Comparison of ENCODE assay signal across 1 mouse cellular context in the genomic region with DNA sequence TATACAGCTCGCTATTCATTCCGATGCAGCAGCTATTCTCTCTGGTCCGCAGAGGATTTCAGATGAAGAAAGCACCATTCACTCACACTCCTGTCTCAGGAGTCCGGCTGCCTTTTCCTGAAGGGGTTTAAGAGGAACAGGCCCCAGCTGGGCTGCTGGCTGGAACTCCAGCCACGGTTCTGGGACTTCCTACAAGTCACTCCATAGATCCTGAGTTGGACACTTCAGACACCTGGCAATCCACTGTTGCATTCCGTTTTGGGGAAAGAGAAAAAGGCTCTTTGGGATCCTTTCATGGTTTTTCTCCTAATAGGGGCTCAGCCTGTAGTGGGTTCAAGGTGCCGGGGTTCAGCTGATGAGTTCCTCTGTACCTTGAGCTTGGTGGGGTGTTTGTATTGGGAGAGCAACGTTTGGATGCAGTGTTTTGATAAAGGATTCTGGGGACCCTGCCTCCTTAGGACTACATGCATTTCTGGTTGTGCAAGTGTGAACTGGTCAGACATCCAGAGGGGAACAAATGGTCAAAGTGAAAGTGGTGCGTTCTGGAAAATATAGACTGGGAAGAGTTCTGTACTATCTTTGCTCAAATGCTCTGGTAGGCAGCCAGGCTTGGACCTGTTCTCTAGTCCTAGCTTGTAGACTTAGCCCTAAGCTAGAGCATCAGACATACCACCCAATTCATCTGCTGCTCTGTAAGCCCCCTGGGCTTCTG.
TF ChIP-seq lines count a peak whose summit lies in the region.

No protein-coding gene starts in this region.

TF ChIP-seq in CH12.LX, 34 proteins besides CTCF, POLR2A, EP300 and RAD21:
- no peak for TF ChIP-seq KAT2A (IDR thresholded peaks at IDR 0.05; ENCODE audit: insufficient replicate concordance, low read length)
- no peak for TF ChIP-seq ZKSCAN1 (IDR thresholded peaks at IDR 0.05; ENCODE audit: borderline replicate concordance, low read depth, low read length)
- TF ChIP-seq MAZ (IDR thresholded peaks at IDR 0.05; ENCODE audit: low read depth, low read length), result no peak
- no peak for TF ChIP-seq NELFE (IDR thresholded peaks at IDR 0.05; ENCODE audit: low read depth, low read length)
- TF ChIP-seq MEF2A (IDR thresholded peaks at IDR 0.05; ENCODE audit: borderline replicate concordance, low read depth, low read length), result no peak
- no peak for TF ChIP-seq IRF4 (IDR thresholded peaks at IDR 0.05; ENCODE audit: low read depth, low read length)
- no peak for TF ChIP-seq ELF1 (IDR thresholded peaks at IDR 0.05; ENCODE audit: low read depth, low read length)
- TF ChIP-seq TCF12 (IDR thresholded peaks at IDR 0.05; ENCODE audit: low read depth, low read length), result no peak
- TF ChIP-seq MXI1 (IDR thresholded peaks at IDR 0.05; ENCODE audit: low read depth, low read length), result no peak
- no peak for TF ChIP-seq MYC (IDR thresholded peaks at IDR 0.05; ENCODE audit: low read depth, low read length)
- TF ChIP-seq MAFK (IDR thresholded peaks at IDR 0.05; ENCODE audit: insufficient replicate concordance, low read length), result no peak
- no peak for TF ChIP-seq TBP (conservative IDR thresholded peaks at IDR 0.05; ENCODE audit: low read depth, low read length)
- no peak for TF ChIP-seq UBTF (IDR thresholded peaks at IDR 0.05; ENCODE audit: low read depth, low read length)
- TF ChIP-seq JUND (conservative IDR thresholded peaks at IDR 0.05; ENCODE audit: low read depth, low read length), result no peak
- no peak for TF ChIP-seq CHD1 (IDR thresholded peaks at IDR 0.05; ENCODE audit: low read depth, low read length)
- no peak for TF ChIP-seq HCFC1 (IDR thresholded peaks at IDR 0.05; ENCODE audit: low read depth, low read length)
- no peak for TF ChIP-seq USF2 (conservative IDR thresholded peaks at IDR 0.05; ENCODE audit: low read depth, low read length)
